Mouse (Mus musculus): ENCODE measurements around the gene Zc3h12a. TPM values are rescaled to one million over a fixed set of nuclear protein-coding genes. Genes with fewer than 3 reads are reported as not detected.

Zc3h12a gene
- total and polyA plus RNA-seq, 2 experiments from 2014 or later, result 0.57 to 0.59 TPM

DNA sequence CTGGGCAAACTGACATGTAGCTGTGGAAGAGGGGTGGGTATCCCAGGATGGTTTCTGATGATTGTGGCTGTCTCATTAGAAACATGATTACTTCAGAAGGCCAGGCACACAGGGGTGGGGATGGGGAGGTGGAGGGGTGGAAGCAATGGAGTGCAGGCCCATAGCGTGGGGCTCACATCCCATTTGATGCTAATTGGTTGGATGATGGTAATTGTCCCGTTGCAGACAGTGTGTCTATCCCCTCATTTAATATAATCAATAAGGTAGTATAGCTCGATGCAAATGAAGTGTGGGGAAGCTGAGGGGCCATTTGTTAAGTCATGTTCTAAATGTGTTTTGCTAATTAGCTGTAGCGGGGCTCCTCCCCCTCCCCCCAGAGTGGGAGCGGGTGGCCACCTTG, 45.5 kb upstream of the Zc3h12a start:
- WGBS, result 73% methylated on average over 5 of the region's 5 CpGs
- ATAC-seq (ENCODE audit: insufficient read depth, low read depth), result no peak
- no peak overlapping the region for H3K4me3 ChIP-seq (ENCODE audit: low read depth, low read length)

DNA sequence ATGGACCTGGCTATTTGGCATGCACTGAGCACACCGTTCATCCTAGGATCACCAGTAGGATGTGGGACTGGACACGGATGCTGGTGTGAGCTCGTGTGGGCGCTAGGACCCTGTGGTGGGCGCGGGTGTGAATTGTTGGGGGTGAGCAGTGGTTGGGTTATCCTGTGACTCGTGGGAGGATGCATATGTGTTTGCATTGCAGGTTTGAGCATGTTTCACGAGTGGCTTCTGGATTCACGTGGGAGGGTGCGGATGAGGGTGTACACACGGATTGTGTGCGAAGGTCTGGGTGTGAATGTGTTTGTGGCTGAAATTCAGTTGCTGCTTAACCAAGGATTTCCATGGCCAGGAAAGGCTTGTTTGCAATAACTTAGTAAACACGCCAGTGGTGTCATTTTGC, 45.1 kb upstream of the Zc3h12a start:
- ATAC-seq (ENCODE audit: insufficient read depth, low read depth) (no peak), DNase-seq (ENCODE audit: low spot score) (no peak)
- 82% methylated on average over 13 of the region's 13 CpGs for WGBS
- no peak overlapping the region for H3K9ac ChIP-seq (replicated peaks; ENCODE audit: low read depth, low read length)
- H3K36me3 ChIP-seq (replicated peaks; ENCODE audit: control insufficient read depth, insufficient read depth, low read length), result no peaks in the 10 kb centered on the region
- no peak overlapping the region for H3K4me2 ChIP-seq (ENCODE audit: low read depth, low read length)
- H3K27me3 ChIP-seq (ENCODE audit: control insufficient read depth, insufficient read depth, low read length), result no peaks in the 10 kb centered on the region
- H3K4me1 ChIP-seq (ENCODE audit: control insufficient read depth, insufficient read depth), result no peaks in the 10 kb centered on the region
- no peaks in the 10 kb centered on the region for H3K9me3 ChIP-seq (replicated peaks; ENCODE audit: control insufficient read depth, low read length)
- TF ChIP-seq CTCF (IDR thresholded peaks at IDR 0.05; ENCODE audit: low read depth) (no peak), EP300 (IDR thresholded peaks at IDR 0.05; ENCODE audit: low read depth) (no peak)
- no peak overlapping the region for H3K4me3 ChIP-seq (ENCODE audit: low read depth, low read length)
- H3K27ac ChIP-seq (ENCODE audit: low read depth), result no peak overlapping the region

More for the DNA sequence above, 45.5 kb upstream of the Zc3h12a start:
- H3K4me2 ChIP-seq (ENCODE audit: low read depth, low read length), result no peak overlapping the region
- DNase-seq (ENCODE audit: low spot score), result no peak
- no peak overlapping the region for H3K9ac ChIP-seq (replicated peaks; ENCODE audit: low read depth, low read length)
- no peak overlapping the region for H3K27ac ChIP-seq (ENCODE audit: low read depth)
- no peaks in the 10 kb centered on the region for H3K36me3 ChIP-seq (replicated peaks; ENCODE audit: control insufficient read depth, insufficient read depth, low read length)
- H3K9me3 ChIP-seq (replicated peaks; ENCODE audit: control insufficient read depth, low read length), result no peaks in the 10 kb centered on the region
- no peaks in the 10 kb centered on the region for H3K27me3 ChIP-seq (ENCODE audit: control insufficient read depth, insufficient read depth, low read length)
- no peaks in the 10 kb centered on the region for H3K4me1 ChIP-seq (ENCODE audit: control insufficient read depth, insufficient read depth)
- TF ChIP-seq CTCF (IDR thresholded peaks at IDR 0.05; ENCODE audit: low read depth) (no peak), EP300 (IDR thresholded peaks at IDR 0.05; ENCODE audit: low read depth) (no peak)

DNA sequence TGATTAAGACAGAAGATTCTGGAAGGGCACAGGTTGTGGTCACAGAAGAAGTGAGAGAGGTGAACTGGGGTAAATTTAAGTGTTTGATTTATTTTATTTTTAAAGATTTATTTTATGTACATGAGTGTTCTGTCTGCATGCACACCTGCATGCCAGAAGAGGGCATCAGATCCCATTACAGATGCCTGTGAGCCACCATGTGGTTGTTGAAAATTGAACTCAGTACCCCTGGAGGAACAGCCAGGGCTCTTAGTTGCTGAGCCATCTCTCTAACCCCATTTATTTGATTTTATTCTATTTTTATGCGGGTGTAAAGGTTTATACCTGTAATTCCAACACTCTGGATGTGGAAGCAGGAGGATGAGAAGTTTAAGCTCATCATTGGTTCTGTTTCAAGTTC, 40.1 kb upstream of the Zc3h12a start:
- ATAC-seq (ENCODE audit: insufficient read depth, low read depth) (no peak), DNase-seq (ENCODE audit: low spot score) (no peak)
- WGBS, result 36% methylated on average over 1 of the region's 1 CpGs
- Histone ChIP-seq H3K27ac (ENCODE audit: low read depth) (no peak overlapping the region), H3K27me3 (ENCODE audit: control insufficient read depth, insufficient read depth, low read length) (no peaks in the 10 kb centered on the region), H3K9me3 (replicated peaks; ENCODE audit: control insufficient read depth, low read length) (no peaks in the 10 kb centered on the region), H3K4me2 (ENCODE audit: low read depth, low read length) (no peak overlapping the region), H3K36me3 (replicated peaks; ENCODE audit: control insufficient read depth, insufficient read depth, low read length) (no peaks in the 10 kb centered on the region), H3K4me3 (ENCODE audit: low read depth, low read length) (no peak overlapping the region), H3K9ac (replicated peaks; ENCODE audit: low read depth, low read length) (no peak overlapping the region), H3K4me1 (ENCODE audit: control insufficient read depth, insufficient read depth) (no peaks in the 10 kb centered on the region)
- no peak for TF ChIP-seq EP300 (IDR thresholded peaks at IDR 0.05; ENCODE audit: low read depth)
- no peak for TF ChIP-seq CTCF (IDR thresholded peaks at IDR 0.05; ENCODE audit: low read depth)

DNA sequence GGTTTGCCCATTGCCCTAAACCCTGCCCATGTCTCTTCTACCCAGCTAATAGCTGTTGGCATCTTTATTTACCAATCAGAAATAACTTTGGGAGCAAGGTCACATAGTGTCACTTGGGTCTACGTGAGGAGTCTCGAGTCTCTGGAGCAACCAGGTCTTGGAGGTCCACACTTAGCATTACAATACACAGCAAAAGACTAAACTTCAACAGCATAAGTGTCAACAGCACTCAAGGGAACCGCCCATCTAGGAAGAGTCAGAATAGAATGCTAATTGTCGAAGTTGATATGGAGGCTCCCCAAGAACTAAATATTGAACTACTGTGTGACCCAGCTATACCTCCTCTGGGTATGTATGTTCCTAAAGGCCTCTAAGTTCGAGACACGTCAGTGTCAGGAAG, 37.2 kb upstream of the Zc3h12a start:
- H3K27me3 ChIP-seq (ENCODE audit: control insufficient read depth, insufficient read depth, low read length), result no peaks in the 10 kb centered on the region
- no peaks in the 10 kb centered on the region for H3K36me3 ChIP-seq (replicated peaks; ENCODE audit: control insufficient read depth, insufficient read depth, low read length)
- no peaks in the 10 kb centered on the region for H3K9me3 ChIP-seq (replicated peaks; ENCODE audit: control insufficient read depth, low read length)
- no peak overlapping the region for H3K9ac ChIP-seq (replicated peaks; ENCODE audit: low read depth, low read length)
- TF ChIP-seq CTCF (IDR thresholded peaks at IDR 0.05; ENCODE audit: low read depth), result no peak
- no peak for TF ChIP-seq EP300 (IDR thresholded peaks at IDR 0.05; ENCODE audit: low read depth)
- no peak overlapping the region for H3K4me3 ChIP-seq (ENCODE audit: low read depth, low read length)
- no peaks in the 10 kb centered on the region for H3K4me1 ChIP-seq (ENCODE audit: control insufficient read depth, insufficient read depth)
- no peak overlapping the region for H3K27ac ChIP-seq (ENCODE audit: low read depth)
- H3K4me2 ChIP-seq (ENCODE audit: low read depth, low read length), result no peak overlapping the region
- DNase-seq (ENCODE audit: low spot score) (no peak), ATAC-seq (ENCODE audit: insufficient read depth, low read depth) (no peak)
- WGBS, result 78% methylated on average over 6 of the region's 6 CpGs

DNA sequence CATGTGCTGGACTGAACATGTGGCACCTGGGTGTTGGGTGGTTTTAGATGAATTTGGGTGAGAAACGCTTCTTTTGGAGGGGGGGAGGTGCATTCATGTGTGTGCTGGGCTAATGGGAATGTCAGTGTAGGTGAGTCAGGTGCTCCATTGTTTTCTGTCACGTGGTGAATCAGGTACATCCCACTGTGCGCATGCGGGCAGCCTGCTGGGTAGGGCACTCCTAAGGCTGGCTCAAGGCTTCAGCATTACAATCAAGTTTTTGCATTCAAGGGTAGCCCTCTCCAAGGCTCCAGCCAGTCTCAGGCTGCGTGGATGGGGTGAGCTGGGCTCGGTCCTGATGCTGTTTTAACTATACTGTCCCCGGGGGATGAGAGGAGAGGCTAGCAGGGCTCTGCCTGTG, 35.1 kb upstream of the Zc3h12a start:
- TF ChIP-seq CTCF (IDR thresholded peaks at IDR 0.05; ENCODE audit: low read depth), result no peak
- no peak for TF ChIP-seq EP300 (IDR thresholded peaks at IDR 0.05; ENCODE audit: low read depth)

DNA sequence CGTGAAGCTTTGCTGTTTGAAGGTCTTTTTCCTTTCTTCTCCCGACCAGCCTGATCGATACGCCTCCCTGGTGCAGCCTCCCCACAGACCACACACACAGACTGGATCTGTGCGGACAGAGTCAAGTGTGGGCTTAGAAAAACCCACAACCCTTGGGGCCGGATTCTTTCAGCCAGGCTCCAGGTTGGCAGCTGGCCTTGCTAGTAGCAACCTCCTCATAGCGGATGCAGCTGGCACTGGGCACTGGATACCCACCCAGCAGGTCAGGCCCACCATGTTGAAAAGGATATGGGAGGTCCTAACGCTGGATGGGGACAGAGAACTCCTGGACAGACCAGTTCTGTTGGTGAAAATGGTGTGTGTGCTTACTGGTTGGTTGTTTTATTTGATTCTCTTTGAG, 33.8 kb upstream of the Zc3h12a start:
- no peak overlapping the region for H3K9ac ChIP-seq (replicated peaks; ENCODE audit: low read depth, low read length)
- ATAC-seq (ENCODE audit: insufficient read depth, low read depth) (no peak), DNase-seq (ENCODE audit: low spot score) (no peak)
- H3K27ac ChIP-seq (ENCODE audit: low read depth), result no peak overlapping the region
- no peak overlapping the region for H3K4me2 ChIP-seq (ENCODE audit: low read depth, low read length)
- WGBS, result 64% methylated on average over 8 of the region's 8 CpGs
- no peaks in the 10 kb centered on the region for H3K27me3 ChIP-seq (ENCODE audit: control insufficient read depth, insufficient read depth, low read length)
- H3K4me1 ChIP-seq (ENCODE audit: control insufficient read depth, insufficient read depth), result no peaks in the 10 kb centered on the region
- no peaks in the 10 kb centered on the region for H3K9me3 ChIP-seq (replicated peaks; ENCODE audit: control insufficient read depth, low read length)
- H3K36me3 ChIP-seq (replicated peaks; ENCODE audit: control insufficient read depth, insufficient read depth, low read length), result no peaks in the 10 kb centered on the region
- no peak for TF ChIP-seq CTCF (IDR thresholded peaks at IDR 0.05; ENCODE audit: low read depth)
- TF ChIP-seq EP300 (IDR thresholded peaks at IDR 0.05; ENCODE audit: low read depth), result no peak
- H3K4me3 ChIP-seq (ENCODE audit: low read depth, low read length), result no peak overlapping the region

More for the DNA sequence above, 35.1 kb upstream of the Zc3h12a start:
- Histone ChIP-seq H3K36me3 (replicated peaks; ENCODE audit: control insufficient read depth, insufficient read depth, low read length) (no peaks in the 10 kb centered on the region), H3K4me2 (ENCODE audit: low read depth, low read length) (no peak overlapping the region), H3K27ac (ENCODE audit: low read depth) (no peak overlapping the region), H3K4me1 (ENCODE audit: control insufficient read depth, insufficient read depth) (no peaks in the 10 kb centered on the region), H3K4me3 (ENCODE audit: low read depth, low read length) (no peak overlapping the region), H3K9ac (replicated peaks; ENCODE audit: low read depth, low read length) (no peak overlapping the region), H3K27me3 (ENCODE audit: control insufficient read depth, insufficient read depth, low read length) (no peaks in the 10 kb centered on the region), H3K9me3 (replicated peaks; ENCODE audit: control insufficient read depth, low read length) (no peaks in the 10 kb centered on the region)
- DNase-seq (ENCODE audit: low spot score) (no peak), ATAC-seq (ENCODE audit: insufficient read depth, low read depth) (no peak)
- 50% methylated on average over 7 of the region's 7 CpGs for WGBS

Measured in heart, postnatal 0 days (tissue).